Mouse (Mus musculus) G1E (cell line): ENCODE measurements at regions not wholly inside any gene's neighbourhood (a gene's known extent, or its start where the extent isn't known, plus 50 kb on each side); places are given as distances from the start of the nearest gene placed in this dataset.

Experiments
- ATAC-seq: 2 replicates; pipeline ENCODE4 v1.8.0; 2016; ENCODE audit warnings: mild to moderate bottlenecking; ENCODE audit not compliant: insufficient number of reproducible peaks, poor library complexity, low FRiP score, severe bottlenecking; ENCODE audit errors: extremely low read depth
- DNase-seq: peaks from one replicate; pipeline ENCODE4 v3.0.0; 2012; ENCODE audit warnings: low spot score
- H3K27me3 ChIP-seq: 2 replicates; pipeline ENCODE4 v1.6.1; 2012; ENCODE audit warnings: mild to moderate bottlenecking, low read length, inconsistent platforms; ENCODE audit not compliant: insufficient read depth
- H3K36me3 ChIP-seq: replicated peaks from 2 replicates; pipeline ENCODE3; 2012; ENCODE audit warnings: mild to moderate bottlenecking, inconsistent platforms
- H3K4me1 ChIP-seq: 2 replicates; pipeline ENCODE4 v1.6.1; 2012; ENCODE audit warnings: low read depth, low read length, inconsistent platforms, mixed read lengths; ENCODE audit not compliant: insufficient read depth
- H3K4me3 ChIP-seq: 2 replicates; pipeline ENCODE4 v1.5.1; 2012; ENCODE audit warnings: low read depth, mild to moderate bottlenecking, inconsistent platforms, low read length, moderate library complexity, mixed read lengths
- H3K9me3 ChIP-seq: replicated peaks from 2 replicates; pipeline ENCODE4 v1.6.1; 2012; ENCODE audit warnings: inconsistent platforms
- CTCF ChIP-seq: IDR thresholded peaks from 2 replicates; pipeline ENCODE4 v1.5.1; 2012; ENCODE audit warnings: low read depth, low read length, inconsistent platforms, mixed read lengths
- GATA1 ChIP-seq: IDR thresholded peaks from 2 replicates; pipeline ENCODE4 v1.6.1; 2012; ENCODE audit warnings: borderline replicate concordance, low read length, inconsistent platforms, mixed read lengths
- GATA2 ChIP-seq: IDR thresholded peaks from 2 replicates; pipeline ENCODE4 v1.6.1; 2012; ENCODE audit warnings: low read depth, low read length, inconsistent platforms, borderline replicate concordance
- POLR2AphosphoS5 ChIP-seq: IDR thresholded peaks from 2 replicates; pipeline ENCODE4 v1.6.1; 2012; ENCODE audit warnings: low read depth, low read length, inconsistent platforms; ENCODE audit not compliant: insufficient replicate concordance
- TAL1 ChIP-seq: conservative IDR thresholded peaks from 2 replicates; pipeline ENCODE4 v1.6.1; 2012; ENCODE audit warnings: low read depth, low read length, inconsistent platforms, mixed read lengths

GRCm38 (mm10) chr16:29968743-29969142 is 95.4 kb upstream of the Hes1 start:
- no peak for ATAC-seq
- no peak for DNase-seq
- H3K9me3 ChIP-seq = peaks cover 3% of the 10 kb centered on the region; the same call in 1 of the 2 replicates
- H3K4me1 ChIP-seq = no peaks in the 10 kb centered on the region; the same call in 1 of the 2 replicates
- H3K36me3 ChIP-seq = no peaks in the 10 kb centered on the region
- TF ChIP-seq CTCF (no peak), GATA2 (no peak), GATA1 (no peak), POLR2AphosphoS5 (no peak), TAL1 (no peak)
- peaks cover 60% of the 10 kb centered on the region for H3K27me3 ChIP-seq
- no peak overlapping the region for H3K4me3 ChIP-seq

- no peak for DNase-seq
Observed at GRCm38 (mm10) chr16:29972741-29973141, 91.4 kb upstream of the Hes1 start.

GRCm38 (mm10) chr16:29973250-29973649 is 90.9 kb upstream of the Hes1 start:
- TF ChIP-seq GATA2 = no peak
- TF ChIP-seq GATA1 = no peak
- TF ChIP-seq POLR2AphosphoS5 = no peak
- TF ChIP-seq CTCF = no peak
- TF ChIP-seq TAL1 = no peak
- DNase-seq (no peak), ATAC-seq (no peak)
- no peak overlapping the region for H3K4me3 ChIP-seq
- H3K4me1 ChIP-seq = peaks cover 15% of the 10 kb centered on the region
- H3K27me3 ChIP-seq = peaks cover 60% of the 10 kb centered on the region
- no peaks in the 10 kb centered on the region for H3K36me3 ChIP-seq
- H3K9me3 ChIP-seq = no peaks in the 10 kb centered on the region

More at GRCm38 (mm10) chr16:29972741-29973141, 91.4 kb upstream of the Hes1 start:
- Histone ChIP-seq H3K36me3 (no peaks in the 10 kb centered on the region), H3K27me3 (peaks cover 59% of the 10 kb centered on the region), H3K9me3 (no peaks in the 10 kb centered on the region), H3K4me1 (peaks cover 10% of the 10 kb centered on the region), H3K4me3 (no peak overlapping the region)
- no peak for TF ChIP-seq CTCF
- no peak for TF ChIP-seq GATA1
- no peak for TF ChIP-seq POLR2AphosphoS5
- ATAC-seq = no peak

- H3K4me3 ChIP-seq = no peak overlapping the region
- ATAC-seq (no peak), DNase-seq (no peak)
- no peaks in the 10 kb centered on the region for H3K9me3 ChIP-seq
- H3K27me3 ChIP-seq = peaks cover 71% of the 10 kb centered on the region
- TF ChIP-seq GATA1 = no peak
- no peak for TF ChIP-seq CTCF
- no peak for TF ChIP-seq GATA2
- no peak for TF ChIP-seq POLR2AphosphoS5
- no peak for TF ChIP-seq TAL1
- no peaks in the 10 kb centered on the region for H3K36me3 ChIP-seq
- H3K4me1 ChIP-seq = peaks cover 18% of the 10 kb centered on the region
Observed at GRCm38 (mm10) chr16:29975800-29976199, 88.4 kb upstream of the Hes1 start.

- Histone ChIP-seq H3K9me3 (no peaks in the 10 kb centered on the region), H3K36me3 (no peaks in the 10 kb centered on the region), H3K4me3 (no peak overlapping the region), H3K27me3 (peaks cover 66% of the 10 kb centered on the region), H3K4me1 (peaks cover 22% of the 10 kb centered on the region)
- DNase-seq = no peak
- ATAC-seq = no peak
- TF ChIP-seq CTCF (no peak), GATA2 (no peak), GATA1 (no peak), POLR2AphosphoS5 (no peak), TAL1 (no peak)
Observed at GRCm38 (mm10) chr16:29977011-29977410, 87.2 kb upstream of the Hes1 start.

- no peaks in the 10 kb centered on the region for H3K9me3 ChIP-seq
- no peak for TF ChIP-seq CTCF
- no peak for TF ChIP-seq TAL1
- no peak for TF ChIP-seq GATA1
- TF ChIP-seq GATA2 = no peak
- no peak for TF ChIP-seq POLR2AphosphoS5
- H3K36me3 ChIP-seq = no peaks in the 10 kb centered on the region
- H3K4me3 ChIP-seq = no peak overlapping the region
- ATAC-seq (no peak), DNase-seq (no peak)
- peaks cover 62% of the 10 kb centered on the region for H3K27me3 ChIP-seq
- H3K4me1 ChIP-seq = peaks cover 22% of the 10 kb centered on the region
Observed at GRCm38 (mm10) chr16:29977711-29978110, 86.5 kb upstream of the Hes1 start.

GRCm38 (mm10) chr16:29979066-29979465 is 85.1 kb upstream of the Hes1 start:
- DNase-seq (no peak), ATAC-seq (no peak)
- Histone ChIP-seq H3K36me3 (no peaks in the 10 kb centered on the region), H3K27me3 (peaks cover 63% of the 10 kb centered on the region), H3K4me3 (no peak overlapping the region), H3K4me1 (peaks cover 27% of the 10 kb centered on the region), H3K9me3 (no peaks in the 10 kb centered on the region)
- TF ChIP-seq GATA2 (no peak), CTCF (no peak), TAL1 (no peak), POLR2AphosphoS5 (no peak), GATA1 (no peak)
